Mouse (Mus musculus): ENCODE results near the gene 4930516K23Rik. TPM values are rescaled to one million over a fixed set of nuclear protein-coding genes. Genes with fewer than 3 reads are reported as not detected.

Gene 4930516K23Rik
- polyA plus RNA-seq (2014; fragmentation: Nextera tagmentation; extraction: Ambion mirVana) = not detected in 2 replicates

DNA sequence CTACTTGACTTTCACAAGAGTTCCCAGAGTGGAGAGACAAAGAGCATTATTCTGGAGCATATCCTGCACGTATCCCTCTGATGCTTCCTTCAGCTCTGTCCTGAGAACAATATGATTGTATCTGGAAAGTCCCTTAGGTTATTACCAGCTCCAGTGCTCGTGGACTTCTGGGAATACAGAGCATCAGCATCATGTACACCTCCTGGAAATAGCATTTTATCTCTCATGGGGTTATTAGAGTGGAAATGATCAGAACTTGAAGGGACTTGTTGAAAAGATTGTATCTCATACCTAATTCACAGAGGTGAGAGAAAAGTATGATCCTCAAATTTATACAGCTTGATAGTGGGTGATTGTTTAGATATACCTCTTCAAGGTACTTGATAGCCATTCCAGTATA is at the start of gene 4930516K23Rik:
TSS of gene 4930516K23Rik (minus strand) at position 101 of the 400 bp plus-strand sequence.
- H3K36me3 ChIP-seq (ENCODE audit: control insufficient read depth, insufficient read depth, low read length) = no peaks in the 10 kb centered on the region
- H3K4me1 ChIP-seq (ENCODE audit: control insufficient read depth, insufficient read depth, low read length) = no peaks in the 10 kb centered on the region
- H3K9me3 ChIP-seq (ENCODE audit: control insufficient read depth, low read depth, low read length) = no peaks in the 10 kb centered on the region
- no peak within 1 kb of the TSS for H3K4me3 ChIP-seq (ENCODE audit: low read depth, low read length)
- no peak for ATAC-seq (ENCODE audit: insufficient number of reproducible peaks, insufficient read depth, low FRiP score, low read depth)
- no peak within 1 kb of the TSS for H3K27ac ChIP-seq (ENCODE audit: low read length)
- 56% methylated on average over 2 of the region's 2 CpGs for WGBS
- H3K4me2 ChIP-seq (replicated peaks; ENCODE audit: low read depth, low read length) = no peak within 1 kb of the TSS
- no peaks in the 10 kb centered on the region for H3K27me3 ChIP-seq (ENCODE audit: control insufficient read depth, insufficient read depth, low read length)
- no peak within 1 kb of the TSS for H3K9ac ChIP-seq (replicated peaks; ENCODE audit: low read depth, low read length)

DNA sequence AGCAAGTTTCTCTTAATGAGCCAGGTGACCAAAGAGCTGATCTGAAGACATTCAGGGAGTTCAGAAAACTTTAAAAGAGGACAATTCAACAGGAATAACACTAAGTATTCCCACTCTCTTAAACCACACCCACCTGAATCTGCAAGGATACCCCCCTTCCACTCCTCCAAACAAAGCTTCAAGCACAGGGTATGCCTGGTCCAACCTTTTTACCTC is 43.4 kb upstream of the 4930516K23Rik start, which contains the start of gene Olfr646:
TSS of gene Olfr646 (plus strand) at position 117 of the 216 bp plus-strand sequence.
- no peaks in the 10 kb centered on the region for H3K36me3 ChIP-seq (ENCODE audit: control insufficient read depth, insufficient read depth, low read length)
- no peak for ATAC-seq (ENCODE audit: insufficient number of reproducible peaks, insufficient read depth, low FRiP score, low read depth)
- no peaks in the 10 kb centered on the region for H3K9me3 ChIP-seq (ENCODE audit: control insufficient read depth, low read depth, low read length)
- no peak within 1 kb of the TSS for H3K9ac ChIP-seq (replicated peaks; ENCODE audit: low read depth, low read length)
- no peaks in the 10 kb centered on the region for H3K4me1 ChIP-seq (ENCODE audit: control insufficient read depth, insufficient read depth, low read length)
- H3K27ac ChIP-seq (ENCODE audit: low read length) = no peak within 1 kb of the TSS
- no peaks in the 10 kb centered on the region for H3K27me3 ChIP-seq (ENCODE audit: control insufficient read depth, insufficient read depth, low read length)
- H3K4me2 ChIP-seq (replicated peaks; ENCODE audit: low read depth, low read length) = no peak within 1 kb of the TSS
- H3K4me3 ChIP-seq (ENCODE audit: low read depth, low read length) = no peak within 1 kb of the TSS

DNA sequence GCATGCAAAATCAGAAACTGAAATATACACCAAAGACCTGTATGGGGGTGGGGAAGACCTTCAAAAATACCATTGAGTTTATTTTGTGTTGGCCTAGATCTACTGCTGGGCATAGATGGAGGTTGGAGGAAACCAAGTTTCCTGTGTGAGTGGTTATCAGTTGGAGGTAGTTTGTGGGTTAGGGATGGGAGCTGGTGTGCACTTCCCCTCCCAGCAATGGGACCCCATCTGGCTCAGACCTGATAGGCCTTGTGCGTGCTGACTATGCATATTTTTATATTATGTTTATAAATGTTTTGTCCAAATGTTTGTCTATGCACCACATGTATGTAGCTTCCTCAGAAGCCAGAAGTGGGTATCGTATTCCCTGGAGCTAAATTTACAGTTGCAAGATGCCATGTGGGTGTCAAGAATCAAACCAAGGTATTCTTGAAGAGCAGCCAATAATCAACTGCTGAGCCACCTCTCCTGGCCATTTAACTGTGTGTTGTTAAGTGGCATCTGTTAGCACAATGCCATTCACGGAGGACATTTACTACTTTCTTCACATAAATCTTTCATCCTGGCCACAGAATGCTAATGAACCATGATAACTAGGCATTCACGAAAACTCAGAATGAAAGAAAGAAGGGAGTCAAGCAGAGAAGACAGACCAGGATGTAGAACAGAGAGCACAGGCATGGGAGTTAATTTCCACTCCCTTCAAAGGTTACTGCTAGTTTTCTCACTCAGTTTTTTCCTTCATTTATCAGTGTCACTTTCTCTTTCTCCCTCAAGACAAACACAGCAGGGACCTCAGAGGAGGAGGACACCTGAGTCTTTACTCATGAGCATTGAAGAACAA is 42.9 kb upstream of the 4930516K23Rik start:
- no peak overlapping the region for H3K27ac ChIP-seq (ENCODE audit: low read length)
- ATAC-seq (ENCODE audit: insufficient number of reproducible peaks, insufficient read depth, low FRiP score, low read depth) = no peak
- H3K4me2 ChIP-seq (replicated peaks; ENCODE audit: low read depth, low read length) = no peak overlapping the region
- H3K27me3 ChIP-seq (ENCODE audit: control insufficient read depth, insufficient read depth, low read length) = no peaks in the 10 kb centered on the region
- H3K36me3 ChIP-seq (ENCODE audit: control insufficient read depth, insufficient read depth, low read length) = no peaks in the 10 kb centered on the region
- H3K4me1 ChIP-seq (ENCODE audit: control insufficient read depth, insufficient read depth, low read length) = no peaks in the 10 kb centered on the region
- no peaks in the 10 kb centered on the region for H3K9me3 ChIP-seq (ENCODE audit: control insufficient read depth, low read depth, low read length)
- H3K4me3 ChIP-seq (ENCODE audit: low read depth, low read length) = no peak overlapping the region
- no peak overlapping the region for H3K9ac ChIP-seq (replicated peaks; ENCODE audit: low read depth, low read length)
- WGBS = 63% methylated on average over 4 of the region's 4 CpGs

DNA sequence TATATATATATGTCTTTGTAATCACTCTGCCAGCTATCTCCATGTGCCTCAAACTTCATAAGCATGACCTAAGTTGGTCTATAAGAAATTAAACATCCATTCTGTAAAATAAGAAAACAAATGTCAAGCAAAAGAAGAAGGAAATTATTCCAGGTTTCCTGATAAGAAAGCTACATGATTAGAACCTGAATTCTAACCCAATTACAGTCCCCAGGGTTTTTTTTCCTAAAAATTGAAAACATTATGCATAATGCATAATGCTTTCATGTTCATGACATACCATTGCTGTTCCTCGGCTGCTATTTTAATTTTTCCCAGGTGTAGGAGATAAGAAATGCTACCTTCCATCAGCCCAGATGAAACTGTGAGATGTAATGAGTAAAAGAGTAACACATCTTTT is 24.1 kb upstream of the 4930516K23Rik start, which contains the start of gene Olfr645:
TSS of gene Olfr645 (minus strand) at position 101 of the 400 bp plus-strand sequence.
- Histone ChIP-seq H3K27me3 (ENCODE audit: control insufficient read depth, insufficient read depth, low read length) (no peaks in the 10 kb centered on the region), H3K9ac (replicated peaks; ENCODE audit: low read depth, low read length) (no peak within 1 kb of the TSS), H3K4me3 (ENCODE audit: low read depth, low read length) (no peak within 1 kb of the TSS), H3K4me1 (ENCODE audit: control insufficient read depth, insufficient read depth, low read length) (no peaks in the 10 kb centered on the region), H3K4me2 (replicated peaks; ENCODE audit: low read depth, low read length) (no peak within 1 kb of the TSS), H3K27ac (ENCODE audit: low read length) (no peak within 1 kb of the TSS), H3K9me3 (ENCODE audit: control insufficient read depth, low read depth, low read length) (no peaks in the 10 kb centered on the region), H3K36me3 (ENCODE audit: control insufficient read depth, insufficient read depth, low read length) (no peaks in the 10 kb centered on the region)
- WGBS = 76% methylated on average over 1 of the region's 1 CpGs
- no peak for ATAC-seq (ENCODE audit: insufficient number of reproducible peaks, insufficient read depth, low FRiP score, low read depth)

DNA sequence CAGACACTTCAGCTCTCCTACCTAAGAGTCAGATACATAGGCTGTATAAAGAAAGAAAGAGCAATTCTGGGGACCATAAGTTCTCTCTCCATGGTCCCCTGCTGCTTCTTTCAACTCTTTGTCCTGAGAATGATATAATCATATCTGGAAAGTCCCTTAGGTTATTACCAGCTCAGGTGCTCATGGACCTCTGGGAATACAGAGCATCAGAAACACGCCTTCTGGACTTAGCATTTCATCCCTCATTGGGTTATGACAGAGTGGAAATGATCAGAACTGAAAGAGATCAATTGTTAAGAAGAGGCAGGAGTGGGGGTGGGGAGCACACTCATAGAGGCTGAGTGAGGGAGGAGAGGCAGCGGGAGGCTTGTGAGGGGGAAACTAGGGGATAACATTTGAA is 10.5 kb upstream of the 4930516K23Rik start, which contains the start of gene Olfr644:
TSS of gene Olfr644 (minus strand) at position 101 of the 400 bp plus-strand sequence.
- Histone ChIP-seq H3K4me2 (replicated peaks; ENCODE audit: low read depth, low read length) (no peak within 1 kb of the TSS), H3K4me3 (ENCODE audit: low read depth, low read length) (no peak within 1 kb of the TSS), H3K36me3 (ENCODE audit: control insufficient read depth, insufficient read depth, low read length) (no peaks in the 10 kb centered on the region), H3K9me3 (ENCODE audit: control insufficient read depth, low read depth, low read length) (no peaks in the 10 kb centered on the region), H3K27ac (ENCODE audit: low read length) (no peak within 1 kb of the TSS), H3K4me1 (ENCODE audit: control insufficient read depth, insufficient read depth, low read length) (no peaks in the 10 kb centered on the region), H3K9ac (replicated peaks; ENCODE audit: low read depth, low read length) (no peak within 1 kb of the TSS), H3K27me3 (ENCODE audit: control insufficient read depth, insufficient read depth, low read length) (no peaks in the 10 kb centered on the region)
- no peak for ATAC-seq (ENCODE audit: insufficient number of reproducible peaks, insufficient read depth, low FRiP score, low read depth)
- 74% methylated on average over 2 of the region's 2 CpGs for WGBS

DNA sequence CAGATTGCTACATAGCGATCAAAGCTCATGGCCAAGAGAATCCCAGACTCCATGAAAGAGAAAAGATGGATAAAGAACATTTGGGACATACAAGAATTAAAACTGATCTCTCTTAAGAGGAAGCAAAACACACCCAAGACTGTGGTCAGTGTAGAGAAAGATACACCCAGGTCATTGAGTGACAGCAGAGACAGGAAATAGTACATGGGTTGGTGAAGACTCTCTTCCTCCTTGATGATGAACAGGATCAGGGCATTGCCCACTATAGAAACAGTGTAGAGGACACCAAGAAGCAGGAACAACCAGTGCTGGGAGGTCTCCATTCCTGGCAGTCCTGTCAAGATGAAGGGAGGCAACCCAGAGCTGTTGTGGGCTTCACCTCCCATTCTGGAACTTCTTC is 2.0 kb downstream of the 4930516K23Rik start:
- Histone ChIP-seq H3K9me3 (ENCODE audit: control insufficient read depth, low read depth, low read length) (no peaks in the 10 kb centered on the region), H3K36me3 (ENCODE audit: control insufficient read depth, insufficient read depth, low read length) (no peaks in the 10 kb centered on the region), H3K9ac (replicated peaks; ENCODE audit: low read depth, low read length) (no peak overlapping the region), H3K4me1 (ENCODE audit: control insufficient read depth, insufficient read depth, low read length) (no peaks in the 10 kb centered on the region), H3K4me2 (replicated peaks; ENCODE audit: low read depth, low read length) (no peak overlapping the region), H3K4me3 (ENCODE audit: low read depth, low read length) (no peak overlapping the region), H3K27me3 (ENCODE audit: control insufficient read depth, insufficient read depth, low read length) (no peaks in the 10 kb centered on the region), H3K27ac (ENCODE audit: low read length) (no peak overlapping the region)
- no peak for ATAC-seq (ENCODE audit: insufficient number of reproducible peaks, insufficient read depth, low FRiP score, low read depth)
- WGBS = 100% methylated on average over 1 of the region's 1 CpGs

DNA sequence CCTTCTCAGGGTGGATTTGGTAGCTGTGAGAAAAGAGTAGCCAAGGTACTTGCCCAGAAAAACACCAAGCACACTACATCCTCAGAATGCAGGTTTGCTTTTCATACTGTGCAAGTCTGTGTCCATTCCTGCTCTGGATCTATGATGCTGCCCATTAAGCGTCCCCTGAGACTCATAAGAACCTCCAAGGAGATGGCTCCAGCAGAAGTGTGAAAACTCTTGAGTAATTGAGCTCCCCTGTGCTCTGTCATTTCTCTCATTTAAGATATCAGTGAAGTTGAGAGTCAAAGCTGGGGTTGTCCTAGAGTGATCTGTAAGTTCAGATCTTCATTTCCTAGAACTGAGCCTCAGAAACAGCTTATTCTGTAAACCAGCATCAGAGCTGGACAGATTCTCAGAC is 8.7 kb downstream of the 4930516K23Rik start, which contains the start of gene Olfr642:
TSS of gene Olfr642 (minus strand) at position 101 of the 400 bp plus-strand sequence.
- Histone ChIP-seq H3K9me3 (ENCODE audit: control insufficient read depth, low read depth, low read length) (no peaks in the 10 kb centered on the region), H3K36me3 (ENCODE audit: control insufficient read depth, insufficient read depth, low read length) (no peaks in the 10 kb centered on the region), H3K27me3 (ENCODE audit: control insufficient read depth, insufficient read depth, low read length) (no peaks in the 10 kb centered on the region), H3K4me2 (replicated peaks; ENCODE audit: low read depth, low read length) (no peak within 1 kb of the TSS), H3K27ac (ENCODE audit: low read length) (no peak within 1 kb of the TSS), H3K4me3 (ENCODE audit: low read depth, low read length) (no peak within 1 kb of the TSS), H3K4me1 (ENCODE audit: control insufficient read depth, insufficient read depth, low read length) (no peaks in the 10 kb centered on the region), H3K9ac (replicated peaks; ENCODE audit: low read depth, low read length) (no peak within 1 kb of the TSS)
- no peak for ATAC-seq (ENCODE audit: insufficient number of reproducible peaks, insufficient read depth, low FRiP score, low read depth)
- 74% methylated on average over 1 of the region's 1 CpGs for WGBS

DNA sequence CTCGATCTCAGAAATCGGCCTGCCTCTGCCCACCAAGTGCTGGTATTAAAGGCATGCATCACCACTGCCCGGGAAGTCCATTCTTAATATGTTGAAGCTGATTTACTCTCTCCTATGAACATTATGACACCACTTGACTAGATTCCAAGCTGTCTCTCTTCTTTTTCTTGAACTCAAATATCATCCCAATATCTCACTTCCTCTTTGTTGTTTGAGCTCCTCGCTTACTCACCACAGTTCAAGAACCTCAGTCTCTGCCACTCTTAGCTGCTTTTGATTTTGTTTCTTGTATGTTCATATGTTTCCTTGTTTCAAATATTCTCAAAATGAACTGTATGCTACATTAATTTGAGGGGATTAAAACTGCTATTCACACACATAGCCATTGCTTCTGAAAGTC is 10.5 kb downstream of the 4930516K23Rik start:
- Histone ChIP-seq H3K36me3 (ENCODE audit: control insufficient read depth, insufficient read depth, low read length) (no peaks in the 10 kb centered on the region), H3K4me2 (replicated peaks; ENCODE audit: low read depth, low read length) (no peak overlapping the region), H3K27ac (ENCODE audit: low read length) (no peak overlapping the region), H3K9me3 (ENCODE audit: control insufficient read depth, low read depth, low read length) (no peaks in the 10 kb centered on the region), H3K9ac (replicated peaks; ENCODE audit: low read depth, low read length) (no peak overlapping the region), H3K4me1 (ENCODE audit: control insufficient read depth, insufficient read depth, low read length) (no peaks in the 10 kb centered on the region), H3K27me3 (ENCODE audit: control insufficient read depth, insufficient read depth, low read length) (no peaks in the 10 kb centered on the region), H3K4me3 (ENCODE audit: low read depth, low read length) (no peak overlapping the region)
- 94% methylated on average over 4 of the region's 4 CpGs for WGBS
- no peak for ATAC-seq (ENCODE audit: insufficient number of reproducible peaks, insufficient read depth, low FRiP score, low read depth)

DNA sequence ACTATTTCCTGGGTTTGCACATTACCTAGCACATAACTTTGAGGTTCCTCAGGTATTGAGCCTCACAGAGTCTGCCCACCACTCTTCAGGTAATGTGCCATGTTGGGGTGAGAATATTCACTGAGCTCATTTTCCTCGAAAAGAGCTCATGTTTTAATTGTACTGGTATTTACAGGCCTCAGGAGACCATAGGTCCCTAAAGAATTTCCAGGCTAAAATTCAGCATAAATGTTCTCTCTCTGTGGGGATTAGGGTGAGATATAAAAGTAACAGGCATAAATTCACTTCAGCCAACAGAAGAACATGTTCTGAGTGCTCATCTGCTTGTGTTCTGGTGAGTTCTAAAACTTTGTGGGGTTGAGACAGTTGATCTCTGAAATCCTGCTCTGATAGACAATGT is 26.1 kb downstream of the 4930516K23Rik start, which contains the start of gene Olfr641:
TSS of gene Olfr641 (plus strand) at position 301 of the 400 bp plus-strand sequence.
- no peaks in the 10 kb centered on the region for H3K36me3 ChIP-seq (ENCODE audit: control insufficient read depth, insufficient read depth, low read length)
- ATAC-seq (ENCODE audit: insufficient number of reproducible peaks, insufficient read depth, low FRiP score, low read depth) = no peak

More for the DNA sequence above, 26.1 kb downstream of the 4930516K23Rik start, which contains the start of gene Olfr641:
- Histone ChIP-seq H3K9me3 (ENCODE audit: control insufficient read depth, low read depth, low read length) (no peaks in the 10 kb centered on the region), H3K27me3 (ENCODE audit: control insufficient read depth, insufficient read depth, low read length) (no peaks in the 10 kb centered on the region), H3K4me3 (ENCODE audit: low read depth, low read length) (no peak within 1 kb of the TSS), H3K4me1 (ENCODE audit: control insufficient read depth, insufficient read depth, low read length) (no peaks in the 10 kb centered on the region), H3K4me2 (replicated peaks; ENCODE audit: low read depth, low read length) (no peak within 1 kb of the TSS), H3K9ac (replicated peaks; ENCODE audit: low read depth, low read length) (no peak within 1 kb of the TSS), H3K27ac (ENCODE audit: low read length) (no peak within 1 kb of the TSS)
- 63% methylated on average over 1 of the region's 1 CpGs for WGBS

Data from stomach, embryonic 14.5 days (tissue).